Mouse (Mus musculus) stomach, postnatal 0 days (tissue): ENCODE data around the gene Dst.

Source experiments
- CTCF ChIP-seq: IDR thresholded peaks from 2 replicates; pipeline ENCODE4 v1.5.1; 2016; ENCODE audit warnings: antibody characterized with exemption, low read depth, mild to moderate bottlenecking, moderate library complexity
- EP300 ChIP-seq: optimal IDR thresholded peaks from 2 replicates; pipeline ENCODE3; 2016; ENCODE audit warnings: antibody characterized with exemption

DNA sequence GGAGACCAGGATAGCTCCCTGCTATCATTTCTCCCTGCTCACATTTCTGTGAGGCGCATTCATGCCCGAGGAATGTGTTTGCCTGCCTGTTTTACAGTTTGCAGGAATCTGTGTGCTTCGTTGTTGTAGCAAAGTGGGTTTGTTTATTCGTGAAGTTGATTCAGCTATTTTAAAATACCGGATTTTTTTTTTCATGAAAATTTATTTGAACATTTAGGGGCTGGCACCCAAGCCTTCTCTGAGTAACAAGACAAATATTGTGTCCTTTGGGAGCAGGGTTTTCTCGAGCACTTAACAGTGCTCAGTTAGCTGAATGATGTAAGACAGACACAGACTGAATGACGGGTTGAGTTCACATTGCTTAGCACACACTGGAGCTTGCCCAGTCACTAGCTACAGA, 345.9 kb downstream of the Dst start:
- TF ChIP-seq CTCF (no peak), EP300 (no peak)
